Mouse (Mus musculus) limb, embryonic 11.5 days (tissue): ENCODE measurements around the gene Selenov. TPM values are rescaled to one million over a fixed set of nuclear protein-coding genes. Genes with fewer than 3 reads are reported as not detected.
"Not testable (repeated sequence)": the region's sequence is repeated elsewhere in the genome, so short reads cannot be mapped to it uniquely, and the experiment has no call there.

Experiments
- ATAC-seq: fragments of 200-750 bp; cut with Nextera tagmentation; 2 replicates; pipeline ENCODE4 v1.8.0; 2017; ENCODE audit warnings: low read depth; ENCODE audit not compliant: insufficient number of reproducible peaks, low FRiP score, low TSS enrichment
- DNase-seq: peaks from one replicate; pipeline ENCODE4 v3.0.0-alpha.2; 2015; ENCODE audit warnings: low spot score
- H3K27ac ChIP-seq: fragments of 300-500 bp; sonication (generic); replicated peaks from 2 replicates; pipeline ENCODE4 v1.5.1; 2014; ENCODE audit warnings: low read depth, mild to moderate bottlenecking, low read length
- H3K27me3 ChIP-seq: fragments of 300-500 bp; sonication (generic); 2 replicates; pipeline ENCODE4 v1.6.1; 2014; ENCODE audit warnings: mild to moderate bottlenecking, low read length, mixed read lengths; ENCODE audit not compliant: control insufficient read depth, insufficient read depth
- H3K36me3 ChIP-seq: fragments of 300-500 bp; sonication (generic); 2 replicates; pipeline ENCODE4 v1.6.1; 2014; ENCODE audit warnings: mild to moderate bottlenecking, low read length, moderate library complexity, mixed read lengths; ENCODE audit not compliant: control insufficient read depth, insufficient read depth
- H3K4me1 ChIP-seq: fragments of 300-500 bp; sonication (generic); 2 replicates; pipeline ENCODE4 v1.6.1; 2014; ENCODE audit warnings: low read length, mixed read lengths; ENCODE audit not compliant: control insufficient read depth, insufficient read depth
- H3K4me2 ChIP-seq: fragments of 300-500 bp; sonication (generic); 2 replicates; pipeline ENCODE4 v1.6.1; 2014; ENCODE audit warnings: low read depth, mild to moderate bottlenecking, moderate library complexity; ENCODE audit not compliant: severe bottlenecking
- H3K4me3 ChIP-seq: fragments of 300-500 bp; sonication (generic); 2 replicates; pipeline ENCODE4 v1.5.1; 2014; ENCODE audit warnings: low read depth, low read length
- H3K9ac ChIP-seq: fragments of 300-500 bp; sonication (generic); 2 replicates; pipeline ENCODE4 v1.6.1; 2014; ENCODE audit warnings: mild to moderate bottlenecking, low read length
- H3K9me3 ChIP-seq: fragments of 300-500 bp; sonication (generic); 2 replicates; pipeline ENCODE4 v1.6.1; 2016; ENCODE audit warnings: low read length; ENCODE audit not compliant: control insufficient read depth
- WGBS: fragments of 180-500 bp; shearing (Covaris S2); extraction: QIAGEN DNeasy Blood & Tissue Kit; methylation state at CpG from one replicate; pipeline ENCODE4 v1.1.7; 2014; 5-methylcytosine and 5-hydroxymethylcytosine counted together
- polyA plus RNA-seq: library from polyadenylated mRNA; unstranded; fragments of >200 nt; fragmentation: Nextera tagmentation; extraction: Ambion mirVana; gene quantifications from 2 replicates; pipeline ENCODE4 v1.2.1, GENCODE M21; 2014

Selenov gene
- polyA plus RNA-seq, 1 experiment from 2014 or later, result not detected

DNA sequence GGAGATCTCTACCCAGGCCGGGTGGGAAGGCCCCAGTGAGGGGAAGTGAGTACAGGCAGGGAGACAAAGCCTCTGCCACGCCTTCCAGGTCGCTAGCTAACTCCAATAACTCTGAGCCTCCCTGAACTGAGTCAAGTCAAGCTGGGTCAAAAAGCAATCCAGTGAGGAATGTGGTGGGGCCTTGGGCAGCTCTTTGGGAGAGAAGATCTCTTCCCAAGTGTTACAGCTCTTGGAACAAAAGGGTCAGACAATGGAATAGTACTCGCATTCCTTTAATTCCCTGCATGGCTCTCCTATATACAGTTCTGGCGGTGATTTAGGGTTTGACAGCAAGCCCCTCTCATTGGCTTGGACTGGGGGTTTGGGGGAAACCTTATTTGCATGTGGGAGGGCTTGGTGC is 28.1 kb downstream of the Selenov start:
- 51% methylated on average over 5 of the region's 5 CpGs for WGBS

DNA sequence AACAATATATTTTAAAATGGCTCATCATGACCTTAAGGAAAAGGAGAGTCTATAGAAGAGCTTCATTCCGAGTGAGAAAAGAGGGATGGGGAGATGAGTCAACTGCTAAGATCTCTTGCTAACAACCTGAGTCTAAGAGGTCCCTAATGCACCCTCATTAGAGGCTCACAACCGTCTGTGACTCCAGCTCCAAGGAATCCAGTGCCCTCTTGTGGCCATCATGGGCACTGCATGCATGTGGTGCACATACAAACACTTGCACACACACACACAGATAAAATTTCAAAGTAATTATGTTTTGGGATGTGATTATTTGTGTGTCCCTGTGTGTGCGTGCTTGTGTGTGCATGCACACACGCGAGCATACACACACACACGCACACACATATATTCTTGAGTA is 35.5 kb downstream of the Selenov start:
- DNase-seq, result no peak
- Histone ChIP-seq H3K4me3 (no peak overlapping the region), H3K4me2 (no peak overlapping the region), H3K9ac (no peak overlapping the region), H3K4me1 (no peaks in the 10 kb centered on the region), H3K27me3 (no peaks in the 10 kb centered on the region), H3K36me3 (no peaks in the 10 kb centered on the region), H3K27ac (no peak overlapping the region), H3K9me3 (peaks cover 3% of the 10 kb centered on the region; the same call in 1 of the 2 replicates)
- 82% methylated on average over 6 of the region's 6 CpGs for WGBS
- ATAC-seq, result no peak

More for the DNA sequence above, 28.1 kb downstream of the Selenov start:
- no peak for ATAC-seq
- H3K4me2 ChIP-seq, result no peak overlapping the region
- H3K4me3 ChIP-seq, result no peak overlapping the region
- H3K9me3 ChIP-seq, result no peaks in the 10 kb centered on the region
- H3K36me3 ChIP-seq, result no peaks in the 10 kb centered on the region
- no peaks in the 10 kb centered on the region for H3K27me3 ChIP-seq
- H3K4me1 ChIP-seq, result no peaks in the 10 kb centered on the region
- DNase-seq, result no peak
- H3K9ac ChIP-seq, result no peak overlapping the region
- no peak overlapping the region for H3K27ac ChIP-seq

DNA sequence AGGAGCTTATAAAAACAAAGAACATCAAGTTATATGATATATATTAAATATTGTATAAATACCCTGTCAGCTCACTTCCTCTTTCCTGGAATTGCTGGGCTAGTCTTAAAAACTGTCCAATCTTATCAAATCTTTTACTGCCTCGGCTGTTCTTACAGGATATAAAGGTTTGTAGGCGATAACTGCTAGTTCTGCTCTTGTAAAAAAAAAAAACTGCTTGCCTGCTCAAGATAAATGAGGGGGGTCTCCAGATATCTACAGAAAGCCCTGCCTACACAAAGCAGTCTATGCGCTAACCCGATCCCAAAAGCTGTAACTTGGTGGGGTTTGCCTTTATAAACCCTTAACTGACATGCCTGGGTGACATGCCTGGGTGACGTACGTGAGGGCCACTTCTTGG is 36.4 kb downstream of the Selenov start:
- DNase-seq (no peak), ATAC-seq (no peak)
- H3K27me3 ChIP-seq, result no peaks in the 10 kb centered on the region
- H3K36me3 ChIP-seq, result no peaks in the 10 kb centered on the region
- no peaks in the 10 kb centered on the region for H3K4me1 ChIP-seq
- no peak overlapping the region for H3K27ac ChIP-seq
- 88% methylated on average over 6 of the region's 6 CpGs for WGBS
- H3K4me2 ChIP-seq, result no peak overlapping the region
- H3K4me3 ChIP-seq, result no peak overlapping the region
- H3K9ac ChIP-seq, result no peak overlapping the region
- H3K9me3 ChIP-seq, result peaks cover 3% of the 10 kb centered on the region; the same call in 1 of the 2 replicates

DNA sequence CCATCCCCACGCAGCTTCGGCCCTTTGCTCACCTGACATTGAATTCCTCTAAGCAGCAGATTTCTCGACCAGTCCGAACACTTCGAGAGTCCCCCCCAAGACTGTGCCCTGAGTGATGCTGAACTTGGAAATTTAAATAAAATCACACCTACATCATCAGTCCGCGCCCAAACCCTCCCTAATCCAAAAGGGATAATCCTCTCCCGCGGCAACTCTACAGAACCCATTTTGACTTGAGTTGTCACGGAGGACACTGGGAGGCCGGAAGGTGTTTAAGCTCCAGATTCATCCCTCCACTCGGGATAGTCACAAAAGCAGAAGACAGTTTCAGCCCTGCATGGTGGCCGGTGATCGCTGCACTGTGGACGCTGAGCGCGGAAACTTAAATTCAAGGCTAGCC is 39.0 kb downstream of the Selenov start:
- ATAC-seq (no peak), DNase-seq (no peak)
- no peak overlapping the region for H3K9ac ChIP-seq
- no peak overlapping the region for H3K4me2 ChIP-seq
- no peaks in the 10 kb centered on the region for H3K27me3 ChIP-seq
- no peak overlapping the region for H3K4me3 ChIP-seq
- H3K27ac ChIP-seq, result no peak overlapping the region
- no peaks in the 10 kb centered on the region for H3K4me1 ChIP-seq
- peaks cover 3% of the 10 kb centered on the region; the same call in 1 of the 2 replicates for H3K9me3 ChIP-seq
- H3K36me3 ChIP-seq, result no peaks in the 10 kb centered on the region
- 89% methylated on average over 17 of the region's 17 CpGs for WGBS

DNA sequence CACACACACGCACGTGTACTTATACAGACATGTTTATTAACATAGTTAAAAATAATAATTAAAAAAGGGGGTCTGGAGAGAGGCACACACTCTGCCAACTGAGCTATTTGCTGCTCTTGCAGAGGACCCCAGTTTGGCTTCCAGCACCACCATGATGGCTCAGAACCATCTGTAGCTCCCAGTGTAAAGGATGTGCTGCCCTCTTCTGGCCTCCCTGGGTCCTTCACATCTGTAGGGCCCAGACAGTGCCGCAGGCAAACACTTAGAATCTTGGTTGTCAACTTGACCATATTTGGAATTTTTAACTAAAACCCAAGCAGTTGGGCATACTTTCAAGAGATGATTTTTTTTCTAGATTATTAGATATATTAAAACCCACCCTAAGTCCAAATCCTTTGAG is 42.0 kb downstream of the Selenov start:
- no peak for DNase-seq
- ATAC-seq, result no peak
- no peaks in the 10 kb centered on the region for H3K36me3 ChIP-seq
- no peaks in the 10 kb centered on the region for H3K9me3 ChIP-seq
- H3K27ac ChIP-seq, result no peak overlapping the region
- H3K4me3 ChIP-seq, result no peak overlapping the region
- H3K4me1 ChIP-seq, result no peaks in the 10 kb centered on the region
- H3K9ac ChIP-seq, result no peak overlapping the region
- WGBS, result 91% methylated on average over 3 of the region's 3 CpGs
- H3K4me2 ChIP-seq, result no peak overlapping the region
- no peaks in the 10 kb centered on the region for H3K27me3 ChIP-seq

DNA sequence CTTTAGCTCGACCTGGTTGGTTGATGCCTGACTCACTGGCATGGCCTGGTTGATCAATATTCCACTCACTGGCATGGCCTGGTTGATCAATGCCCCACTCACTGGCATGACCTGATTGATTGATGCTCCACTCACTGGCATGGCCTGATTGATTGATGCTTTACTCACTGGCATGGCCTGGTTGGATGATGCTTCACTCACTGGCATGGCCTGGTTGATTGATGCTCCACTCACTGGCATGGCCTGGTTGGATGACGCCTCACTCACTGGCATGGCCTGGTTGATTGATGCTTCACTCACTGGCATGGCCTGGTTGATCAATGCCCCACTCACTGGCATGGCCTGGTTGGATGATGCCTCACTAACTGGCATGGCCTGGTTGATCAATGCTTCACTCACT is 47.0 kb downstream of the Selenov start:
- not testable (repeated sequence) for H3K27me3 ChIP-seq, ATAC-seq, DNase-seq, H3K4me3 ChIP-seq, H3K4me2 ChIP-seq, H3K9ac ChIP-seq, H3K4me1 ChIP-seq, H3K9me3 ChIP-seq, H3K27ac ChIP-seq, H3K36me3 ChIP-seq
- WGBS, result 68% methylated on average over 2 of the region's 2 CpGs

Other genes with a start within 250 kb of the Selenov start
- 411 and 438 TPM in 2 replicates for gene Psmc4, start 241.1 kb downstream of the Selenov start, polyA plus RNA-seq
- gene Fcgbp, start 219.9 kb downstream of the Selenov start, polyA plus RNA-seq, result 0.40 and 0.41 TPM in 2 replicates
- gene 9530053A07Rik, start 161.7 kb downstream of the Selenov start, polyA plus RNA-seq, result 0.01 and 0.06 TPM in 2 replicates
- gene Fbl, start 121.5 kb downstream of the Selenov start, polyA plus RNA-seq, result 55.7 and 56.1 TPM in 2 replicates
- 19.2 and 20.1 TPM in 2 replicates for gene Dyrk1b, start 111.7 kb downstream of the Selenov start, polyA plus RNA-seq
- 12.8 and 16.2 TPM in 2 replicates for gene Eid2, start 23.3 kb downstream of the Selenov start, polyA plus RNA-seq
- gene Eid2b, start 13.4 kb downstream of the Selenov start, polyA plus RNA-seq, result 11.4 TPM in 2 replicates
- gene Dll3, start 11.1 kb upstream of the Selenov start, polyA plus RNA-seq, result 2.7 and 4.3 TPM in 2 replicates
- gene Timm50, start 20.9 kb upstream of the Selenov start, polyA plus RNA-seq, result 184 and 205 TPM in 2 replicates
- gene Supt5, start 47.6 kb upstream of the Selenov start, polyA plus RNA-seq, result 89.0 and 94.7 TPM in 2 replicates
- 1,100 and 1,120 TPM in 2 replicates for gene Rps16, start 59.5 kb upstream of the Selenov start, polyA plus RNA-seq
- 73.2 and 79.6 TPM in 2 replicates for gene Plekhg2, start 81.4 kb upstream of the Selenov start, polyA plus RNA-seq
- 5.6 and 6.1 TPM in 2 replicates for gene Zfp36, start 89.1 kb upstream of the Selenov start, polyA plus RNA-seq
- gene Med29, start 101.5 kb upstream of the Selenov start, polyA plus RNA-seq, result 51.5 and 53.5 TPM in 2 replicates
- gene Paf1, start 101.8 kb upstream of the Selenov start, polyA plus RNA-seq, result 83.5 and 94.9 TPM in 2 replicates
- 5.8 and 7.5 TPM in 2 replicates for gene Gmfg, start 146.3 kb upstream of the Selenov start, polyA plus RNA-seq
- 5.8 and 6.3 TPM in 2 replicates for gene Lrfn1, start 160.8 kb upstream of the Selenov start, polyA plus RNA-seq
- gene Ifnl2, start 219.3 kb upstream of the Selenov start, polyA plus RNA-seq, result not detected in 2 replicates
- gene Ifnl3, start 231.7 kb upstream of the Selenov start, polyA plus RNA-seq, result not detected in 2 replicates
- gene Sycn, start 249.7 kb upstream of the Selenov start, polyA plus RNA-seq, result not detected in 2 replicates